Mouse (Mus musculus) CD4-positive helper T cell, adult 2 months (primary cell): ENCODE data around the gene Fam170b.

ENCODE experiments used
- DNase-seq: peaks from one replicate; pipeline ENCODE4 v3.0.0-alpha.2; 2012; ENCODE audit warnings: low read depth, missing footprints, low spot score

Gene Fam170b

GRCm38 (mm10) chr14:32833847-32834246, at the start of gene Fam170b:
Fam170b (plus strand) TSS chr14:32833962.
- no peak for DNase-seq

DNA sequence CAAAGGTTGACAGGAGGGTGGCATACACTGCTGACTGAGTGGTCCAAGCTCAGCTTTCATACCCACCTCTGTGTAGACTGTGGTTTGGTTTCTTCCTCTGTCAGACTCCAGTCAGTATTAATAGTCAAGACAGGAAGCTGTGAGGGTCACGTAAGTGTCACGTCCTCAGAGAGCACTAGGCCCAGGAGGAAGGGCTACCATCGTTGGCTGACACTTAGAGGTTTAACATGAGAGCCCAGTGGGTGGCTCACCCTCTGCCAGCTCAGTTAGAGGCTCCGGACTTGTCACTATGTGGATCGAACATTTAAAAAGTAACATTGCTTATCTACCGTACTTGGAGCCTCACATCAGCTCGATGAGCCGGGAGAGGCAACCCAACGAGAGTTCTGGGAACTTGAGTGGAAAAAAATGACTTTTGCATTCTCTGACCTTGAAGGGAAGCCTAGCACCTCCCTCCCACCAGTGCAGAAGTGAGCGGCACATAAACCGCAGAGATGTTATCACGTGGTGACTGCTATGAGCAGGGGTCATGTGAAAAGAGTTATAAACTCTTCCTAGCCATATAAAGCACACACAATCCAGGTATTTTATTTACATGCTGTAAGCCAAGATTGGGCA, 49.5 kb upstream of the Fam170b start:
- peak; percentile 67 for DNase-seq

DNA sequence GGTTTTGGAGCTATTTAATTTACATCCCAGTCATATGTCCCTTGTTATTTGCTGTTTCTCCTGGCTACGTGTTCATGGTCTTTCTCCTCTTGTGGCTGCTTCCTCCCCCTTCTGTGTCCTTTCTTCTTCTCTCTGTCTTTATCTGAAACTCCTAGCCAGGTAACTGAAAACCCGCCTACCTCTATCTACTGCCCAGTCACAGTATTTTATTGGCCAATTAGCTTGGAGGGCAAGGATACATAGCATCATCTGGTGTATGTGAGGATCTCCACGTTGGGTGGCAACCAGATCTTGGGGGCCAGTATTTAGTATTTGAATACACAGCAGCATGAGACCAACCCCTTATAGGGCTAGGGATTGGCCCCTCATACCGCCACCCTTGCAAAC, 49.0 kb upstream of the Fam170b start:
- DNase-seq: no peak

DNA sequence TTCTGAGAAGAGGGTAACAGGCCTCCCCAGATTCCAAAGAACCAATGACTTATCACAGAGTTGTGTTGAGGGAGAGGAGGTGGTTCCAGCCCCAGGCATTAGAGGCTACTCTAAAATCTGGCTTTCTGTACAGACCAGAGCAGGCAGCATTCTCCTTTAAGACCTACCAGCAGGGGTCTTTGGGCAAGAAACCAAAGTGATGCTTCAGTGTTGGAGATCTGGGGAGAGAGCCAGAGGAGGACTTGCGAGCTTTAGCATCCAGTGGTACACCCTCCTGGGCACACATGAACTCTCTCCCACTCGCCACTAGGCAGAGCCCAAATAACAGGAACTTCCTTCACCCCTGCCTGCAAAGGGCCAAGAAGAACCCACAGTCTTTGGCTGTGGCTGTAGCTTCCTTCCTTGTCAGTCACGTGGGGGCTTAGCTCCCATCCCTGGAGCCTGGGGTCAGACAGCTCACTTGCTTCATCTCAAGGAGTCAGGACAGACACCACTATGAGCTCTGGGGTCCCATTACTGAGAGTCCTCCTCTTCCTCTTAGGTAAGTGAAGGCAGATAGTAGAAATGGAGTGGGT, 48.1 kb upstream of the Fam170b start, which contains the start of gene Tmem273:
Tmem273 (plus strand) TSS at position 408 of the 575 bp plus-strand sequence.
- peak; percentile 18 for DNase-seq

DNA sequence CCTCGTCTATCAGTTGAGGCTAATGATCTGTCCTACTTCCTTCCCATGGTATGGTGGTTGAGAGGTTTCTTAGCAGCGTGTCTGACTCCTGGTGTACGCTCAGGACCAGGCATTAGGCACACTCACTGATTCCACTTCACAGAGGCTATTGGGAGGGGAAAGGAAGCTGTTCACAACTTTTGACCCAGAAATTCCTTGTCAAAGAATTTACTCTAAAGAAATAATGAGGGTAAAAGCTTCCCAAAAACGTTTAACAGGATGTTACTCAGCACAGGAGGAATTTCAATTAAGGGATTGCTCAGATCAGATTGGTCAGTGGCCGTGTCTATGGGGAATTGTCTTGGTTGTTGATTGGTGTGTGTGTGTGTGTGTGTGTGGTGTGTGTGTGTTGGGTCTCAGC, 46.1 kb upstream of the Fam170b start:
- DNase-seq: no peak

DNA sequence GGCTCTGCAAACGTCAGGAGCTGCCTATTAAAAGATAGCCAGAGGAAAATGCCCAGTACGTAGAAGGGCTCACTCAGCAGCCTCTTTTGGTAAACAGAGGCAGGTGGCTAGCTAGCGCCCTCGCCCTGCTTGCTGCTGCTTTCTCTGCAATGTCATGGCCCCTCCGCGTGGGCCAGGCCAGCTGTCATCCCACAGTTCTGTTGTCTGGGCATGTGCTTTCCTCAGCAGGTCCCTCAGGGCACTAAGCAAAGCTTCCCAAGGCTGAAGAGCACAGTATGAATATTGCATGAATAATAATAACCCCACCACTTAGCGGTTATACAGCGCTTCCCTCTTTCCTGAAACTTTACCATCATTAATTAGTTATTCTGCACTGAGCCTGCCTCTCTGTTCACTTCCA, 37.4 kb upstream of the Fam170b start:
- DNase-seq: no peak

DNA sequence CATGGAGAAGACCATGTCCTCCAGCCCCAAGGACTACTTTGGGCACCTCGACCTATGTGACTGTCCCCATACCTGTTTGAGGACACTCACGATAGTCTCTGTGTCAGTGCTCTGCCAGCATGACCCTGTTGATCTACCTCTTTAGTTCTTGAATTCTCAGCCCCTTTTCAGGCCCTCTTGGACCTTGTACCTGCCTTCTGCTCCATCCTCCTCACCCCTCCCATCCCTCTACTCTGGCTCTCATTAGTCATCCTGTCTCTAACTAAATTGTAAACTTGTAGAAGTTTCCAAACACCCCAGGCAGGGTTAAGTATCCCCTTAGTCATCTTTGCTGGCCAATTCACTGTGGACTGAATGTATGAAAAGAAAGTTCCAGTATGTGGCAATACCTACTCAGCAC, 36.0 kb upstream of the Fam170b start:
- no peak for DNase-seq

- no peak for DNase-seq
These were observed 35.4 kb upstream of the Fam170b start for GRCm38 (mm10) chr14:32798355-32798754.

DNA sequence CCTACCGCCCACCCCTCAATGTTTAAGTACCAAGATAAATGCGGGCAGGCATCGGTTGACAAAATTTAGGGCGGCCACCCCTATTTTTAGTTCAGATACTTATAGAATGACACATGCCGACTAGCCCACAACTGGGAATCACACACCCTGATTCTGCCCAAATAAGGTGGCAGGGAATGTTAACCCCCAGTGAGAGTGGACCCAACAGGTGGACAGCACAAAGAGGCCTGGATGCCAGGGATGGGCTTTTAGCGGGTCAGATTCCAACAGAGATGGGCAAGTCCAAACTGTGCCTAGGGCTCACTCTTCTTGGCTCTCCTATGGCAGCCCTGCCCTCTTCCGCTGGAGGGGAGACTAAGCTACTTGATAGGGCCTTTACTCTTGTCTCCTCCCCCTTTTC, 33.7 kb upstream of the Fam170b start:
- DNase-seq: no peak

DNA sequence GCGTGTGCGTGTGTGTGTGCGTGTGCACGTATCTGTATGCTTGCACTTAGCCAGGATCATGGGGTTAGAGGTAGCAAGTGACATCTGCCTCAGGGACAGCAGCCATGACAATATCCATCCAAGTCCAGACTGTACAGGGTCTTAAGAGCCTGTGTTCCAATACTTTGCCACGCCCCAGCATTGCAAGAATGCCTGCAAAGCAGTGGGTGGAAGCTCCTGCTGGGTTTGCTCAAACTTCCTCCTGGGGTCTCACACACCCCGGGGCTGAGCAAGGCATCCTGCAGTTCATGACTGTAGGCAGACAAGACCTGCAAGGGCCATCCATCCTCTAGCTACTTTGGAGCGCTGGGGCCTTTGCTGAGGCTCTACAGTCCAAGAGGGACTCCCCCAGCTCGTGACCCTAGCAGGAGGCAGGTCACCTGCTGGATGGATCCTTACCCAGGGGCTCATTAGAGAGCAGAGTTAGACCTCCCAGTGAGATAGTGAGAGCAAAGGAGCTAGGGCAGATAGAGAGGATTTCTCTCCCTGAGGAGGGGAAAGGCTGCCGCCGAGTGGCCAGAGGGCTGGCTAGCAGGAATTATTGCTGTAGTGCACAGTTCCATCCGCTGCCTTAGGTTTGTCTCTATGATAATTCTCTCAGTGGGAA, 32.6 kb upstream of the Fam170b start:
- no peak for DNase-seq

DNA sequence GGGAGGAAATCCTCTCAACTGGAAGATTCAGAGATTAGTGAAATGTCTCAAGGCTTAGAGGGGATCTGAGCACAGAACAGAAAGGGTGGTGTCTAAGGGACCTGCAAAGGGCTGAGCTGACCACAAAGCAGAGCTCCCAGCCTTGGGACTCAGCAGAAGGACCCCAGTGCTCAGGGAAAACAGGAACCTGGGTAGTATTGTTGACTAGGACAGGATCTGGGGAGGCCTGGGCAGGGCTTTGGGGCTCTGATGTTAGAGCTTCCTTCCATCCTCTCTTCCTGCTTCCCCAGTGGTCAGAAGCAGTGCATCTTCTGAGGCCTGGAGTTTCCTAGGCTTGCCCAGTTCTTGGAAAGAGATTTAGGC, 32.1 kb upstream of the Fam170b start:
- no peak for DNase-seq

DNA sequence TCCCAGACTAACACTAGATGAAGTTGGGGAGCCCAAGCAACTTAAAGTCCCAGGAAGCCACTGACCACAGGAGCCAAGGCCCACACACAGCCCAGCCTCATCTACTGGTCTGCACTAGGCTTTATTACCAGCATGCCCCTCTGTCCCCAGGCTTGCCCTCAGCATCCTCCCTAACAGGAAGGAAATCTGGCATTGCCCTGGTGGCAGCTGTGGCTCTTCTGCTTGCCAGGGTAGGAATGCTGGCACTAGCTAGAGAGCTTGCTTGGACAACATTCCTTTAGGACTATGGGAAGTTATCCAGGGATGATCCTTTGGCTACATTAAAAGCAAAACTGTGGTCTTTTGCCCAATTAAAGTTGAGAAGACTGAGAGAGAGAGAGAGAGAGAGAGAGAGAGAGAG, 23.7 kb upstream of the Fam170b start:
- no peak for DNase-seq

- DNase-seq: no peak
These were observed 21.3 kb upstream of the Fam170b start for GRCm38 (mm10) chr14:32812429-32812828.

GRCm38 (mm10) chr14:32814961-32815360, 18.8 kb upstream of the Fam170b start:
- DNase-seq: no peak

DNA sequence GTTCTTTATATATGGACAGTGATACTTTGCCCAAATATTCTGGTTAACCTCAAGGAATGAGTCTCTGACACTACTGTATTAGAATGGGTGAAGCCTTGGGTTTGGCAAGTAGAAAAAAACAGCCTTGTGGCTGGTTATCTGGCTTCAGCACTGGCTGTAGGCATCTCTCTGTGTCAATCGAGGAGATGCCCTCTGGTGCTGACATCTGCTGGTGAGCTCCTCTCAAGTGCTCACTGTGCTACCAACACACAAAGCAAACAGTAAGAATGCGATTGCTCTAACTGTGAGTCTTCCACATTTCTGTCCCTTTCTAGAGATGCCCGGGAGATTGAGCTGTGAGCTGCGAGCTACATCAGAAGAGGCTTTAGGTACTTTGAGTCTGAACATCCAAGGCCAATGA, 17.2 kb upstream of the Fam170b start:
- DNase-seq: no peak

DNA sequence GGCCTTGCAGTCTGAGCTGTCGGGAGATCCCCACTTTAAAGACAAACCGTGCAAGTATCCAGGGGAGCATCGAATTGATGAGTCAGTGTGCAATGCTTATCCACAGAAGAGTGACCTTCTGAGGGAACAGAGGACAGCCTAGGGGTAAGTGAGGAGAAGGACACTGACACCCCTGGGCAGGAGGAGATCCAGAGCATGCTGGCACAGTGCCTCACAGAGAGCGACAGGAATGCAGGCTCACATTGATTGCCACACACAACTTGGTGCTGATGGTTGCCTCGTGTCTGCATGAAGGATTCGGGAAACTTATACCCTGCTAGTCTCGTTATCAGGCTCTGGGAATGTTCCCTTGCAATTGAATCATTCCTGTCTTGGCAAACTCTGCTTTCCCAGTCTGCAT, 16.5 kb upstream of the Fam170b start:
- DNase-seq: no peak

DNA sequence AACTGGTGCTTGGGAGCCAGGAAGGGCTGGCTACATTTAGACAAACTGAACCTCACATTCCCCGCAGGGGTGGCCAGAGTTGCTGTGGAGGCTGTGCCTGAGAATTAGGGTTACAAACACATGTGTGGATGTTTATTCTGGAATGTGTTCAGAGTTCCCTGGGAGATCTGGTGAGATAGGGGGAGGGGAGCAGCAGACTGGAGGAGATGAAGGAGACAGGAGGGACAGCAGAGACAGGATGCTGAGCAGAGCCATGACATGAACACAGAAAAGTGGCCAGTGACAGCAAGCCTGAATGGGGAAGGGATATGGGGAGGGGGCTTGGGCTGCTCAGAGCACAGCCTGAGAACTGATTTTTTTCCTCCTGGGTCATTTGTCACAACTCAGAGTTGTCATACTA, 14.5 kb upstream of the Fam170b start:
- no peak for DNase-seq

DNA sequence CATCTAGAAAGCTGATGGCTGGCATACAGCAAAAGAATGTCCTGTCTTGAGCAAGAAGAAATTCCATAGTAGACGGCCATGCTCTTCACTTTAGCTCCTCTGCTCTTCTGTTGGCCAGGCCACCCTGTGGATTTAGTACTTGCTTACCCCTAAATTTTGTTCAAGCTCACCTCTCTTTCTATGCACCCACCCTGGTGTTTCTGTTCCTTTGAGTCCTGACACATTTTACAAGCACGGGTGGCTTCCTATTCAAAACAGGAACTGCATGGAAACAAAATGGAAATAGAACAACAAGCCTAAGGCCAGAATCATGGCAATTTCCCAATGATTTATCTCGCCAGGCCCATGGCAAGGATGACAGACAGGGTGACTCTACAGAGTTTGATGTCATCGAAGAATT, 10.9 kb upstream of the Fam170b start:
- no peak for DNase-seq

DNA sequence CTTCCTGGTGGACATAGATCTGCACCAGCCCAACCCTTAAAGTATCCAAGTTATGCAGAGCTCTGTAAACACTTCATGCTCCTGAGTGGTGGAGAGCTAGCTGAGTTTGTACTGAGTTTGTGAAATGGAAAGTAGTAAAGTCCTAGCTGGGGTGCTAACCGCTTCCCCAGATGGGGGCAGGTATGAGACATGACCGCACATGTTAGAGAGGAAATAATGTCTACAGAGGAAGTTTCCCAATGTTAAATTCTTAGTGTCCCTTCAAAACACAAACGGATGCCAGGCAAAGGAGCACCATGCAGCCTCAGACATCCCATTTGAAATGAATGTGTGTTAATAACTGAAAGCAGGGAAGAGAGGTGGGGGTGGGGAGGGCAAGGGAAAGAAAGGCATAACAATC, 9.9 kb upstream of the Fam170b start:
- no peak for DNase-seq

- DNase-seq: no peak
These were observed 9.3 kb upstream of the Fam170b start for GRCm38 (mm10) chr14:32824267-32825150.

DNA sequence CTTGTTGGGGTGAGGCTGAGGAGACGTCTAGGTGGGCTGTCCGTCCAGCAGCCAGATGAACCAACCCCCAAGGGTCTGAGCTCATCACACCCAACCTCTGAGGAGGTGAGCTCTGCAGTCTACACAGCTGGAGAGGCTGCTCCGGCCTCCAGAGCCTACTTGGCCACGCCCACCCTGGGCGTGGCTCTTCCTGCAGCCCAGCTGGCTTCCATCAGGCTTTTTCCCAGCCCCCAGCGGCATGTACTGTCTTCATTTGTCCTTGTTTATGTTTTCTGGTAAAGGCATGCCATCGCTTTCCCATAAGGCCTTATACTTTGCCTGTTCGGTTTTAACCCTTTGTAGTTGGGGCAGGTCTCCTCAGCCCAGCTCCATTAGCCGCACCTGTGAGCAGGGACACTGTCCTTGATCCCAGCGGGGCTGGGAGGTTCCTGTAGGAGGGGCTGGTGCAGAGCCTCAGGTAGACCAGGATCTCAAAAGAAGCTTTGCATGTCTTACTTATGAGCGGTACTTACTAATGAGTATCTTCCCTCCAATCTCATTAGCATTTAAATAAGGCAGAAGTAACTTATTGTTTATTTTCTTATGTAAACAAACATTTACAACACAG, 8.2 kb upstream of the Fam170b start:
- DNase-seq: peak; percentile 7

- no peak for DNase-seq
These were observed 6.6 kb upstream of the Fam170b start for GRCm38 (mm10) chr14:32827165-32827564.
